Mouse (Mus musculus) right cerebral cortex, postnatal 36 days (tissue): ENCODE measurements around the gene Eif2s3y.

Experiments
- DNase-seq, 2 experiments: peaks; one replicate each; pipeline ENCODE4 v3.0.0; 2022; ENCODE audit warnings: low spot score in 2 of 2, mixed read lengths in 1 of 2

Gene Eif2s3y

DNA sequence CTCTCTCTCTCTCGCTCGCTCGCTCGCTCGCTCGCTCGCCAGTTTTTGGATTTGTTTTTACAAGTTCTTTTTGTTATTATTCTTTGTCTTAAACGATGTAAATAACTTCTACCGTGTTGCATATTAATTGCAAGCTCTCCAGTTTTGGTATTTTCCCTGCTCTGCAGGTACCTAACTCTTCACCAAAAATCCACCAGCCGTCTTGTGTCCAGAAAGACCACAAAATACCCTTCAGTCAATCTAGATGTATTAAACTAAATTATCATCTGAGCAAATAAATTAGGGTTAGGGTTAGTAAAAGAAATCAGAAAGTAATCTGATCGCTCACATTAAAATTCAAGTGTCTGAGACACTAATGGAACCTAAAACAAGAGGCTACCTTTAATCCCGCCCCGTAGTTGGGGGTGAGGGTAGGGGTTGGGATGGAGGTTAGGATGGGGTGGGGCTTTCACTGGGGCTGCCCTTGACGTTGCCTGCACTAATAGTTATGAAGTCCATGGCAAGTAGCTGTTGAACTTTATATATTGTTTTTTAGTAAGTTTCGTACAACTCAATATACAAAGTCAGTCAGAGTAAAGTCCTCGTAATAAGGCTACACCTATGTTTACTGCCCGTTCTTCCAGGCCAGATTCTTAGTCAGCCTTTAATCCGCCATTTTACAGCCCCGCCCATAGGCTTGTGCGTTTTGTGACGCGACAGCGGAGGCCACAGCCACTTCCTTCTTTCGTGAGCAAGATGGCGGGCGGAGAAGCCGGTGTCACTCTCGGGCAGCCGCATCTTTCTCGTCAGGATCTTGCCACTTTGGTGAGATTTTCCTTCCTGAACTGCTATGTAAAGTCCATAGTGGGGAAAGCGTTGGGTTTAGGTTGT, at the start of gene Eif2s3y:
Eif2s3y (plus strand) TSS at position 662 of the 870 bp plus-strand sequence.
- peak in 1 of 2 experiments; percentile 62 for DNase-seq
